Mouse (Mus musculus): Measurements from ENCODE around the gene Vkorc1. TPM values are rescaled to one million over a fixed set of nuclear protein-coding genes. Genes with fewer than 3 reads are reported as not detected.

Vkorc1 gene
- total and polyA plus RNA-seq, 2 experiments: 261 to 833 TPM

DNA sequence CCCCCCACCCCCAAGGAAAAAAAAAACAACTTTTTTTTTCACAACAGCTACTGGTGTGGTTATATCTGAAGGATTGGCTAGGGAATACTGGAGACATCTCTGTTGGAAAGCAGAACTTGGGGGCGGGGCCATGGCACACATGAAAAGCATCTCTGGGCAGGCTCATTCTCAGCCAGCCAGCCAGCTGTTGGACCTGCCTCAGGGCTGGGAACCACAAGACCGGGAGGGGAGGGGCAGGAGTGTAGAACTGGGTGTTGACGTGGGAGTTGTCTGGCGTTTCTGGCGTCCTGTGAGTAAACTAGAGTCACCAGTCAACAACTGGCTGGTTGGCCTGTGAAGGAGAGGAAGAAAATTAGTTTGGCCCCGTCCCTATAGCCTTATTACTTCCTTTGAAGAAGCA, 9.5 kb downstream of the Vkorc1 start:
- TF ChIP-seq CTCF (IDR thresholded peaks at IDR 0.05; ENCODE audit: low read depth, low read length) (no peak), POLR2A (IDR thresholded peaks at IDR 0.05; ENCODE audit: extremely low read depth, insufficient read depth, low read length) (no peak)
- Histone ChIP-seq H3K9ac (ENCODE audit: low read depth, low read length) (no peak overlapping the region), H3K36me3 (ENCODE audit: control insufficient read depth, insufficient read depth, low read length) (peaks cover 21% of the 10 kb centered on the region), H3K27ac (replicated peaks; ENCODE audit: insufficient read depth, low read depth, low read length) (no peak overlapping the region), H3K4me3 (ENCODE audit: insufficient read depth, low read depth, low read length) (no peak overlapping the region), H3K79me2 (ENCODE audit: control insufficient read depth, insufficient read depth, low read length) (peaks cover 15% of the 10 kb centered on the region), H3K27me3 (ENCODE audit: control insufficient read depth, insufficient read depth, low read length) (no peaks in the 10 kb centered on the region), H3K4me1 (ENCODE audit: control insufficient read depth, insufficient read depth, low read length) (0 out of 2 replicates have a peak, but pooled peaks cover 3% of the 10 kb centered on the region)
- WGBS: 45% methylated on average over 6 of the region's 6 CpGs
- peak; percentile 52 for DNase-seq (ENCODE audit: extremely low read depth, low read depth, low spot score)

DNA sequence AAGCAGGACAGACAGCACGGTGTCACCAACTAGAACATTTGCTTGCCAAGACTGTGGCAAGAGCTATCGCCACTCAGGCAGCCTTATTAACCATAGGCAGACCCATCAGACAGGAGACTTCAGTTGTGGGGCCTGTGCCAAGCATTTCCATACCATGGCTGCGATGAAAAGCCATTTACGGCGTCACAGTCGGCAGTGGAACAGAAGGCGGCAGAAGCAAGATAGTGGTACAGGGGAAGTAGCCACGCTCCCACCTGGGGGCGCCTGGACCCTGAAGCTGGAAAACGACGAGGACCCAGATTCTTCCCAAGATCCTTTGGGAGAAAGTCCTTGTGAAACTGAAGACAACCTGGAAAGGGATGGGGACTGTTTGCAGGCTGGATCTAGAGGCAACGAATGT, 15.0 kb downstream of the Vkorc1 start:
- Histone ChIP-seq H3K27me3 (ENCODE audit: control insufficient read depth, insufficient read depth, low read length) (no peaks in the 10 kb centered on the region), H3K27ac (replicated peaks; ENCODE audit: insufficient read depth, low read depth, low read length) (no peak overlapping the region), H3K4me3 (ENCODE audit: insufficient read depth, low read depth, low read length) (no peak overlapping the region), H3K4me1 (ENCODE audit: control insufficient read depth, insufficient read depth, low read length) (peaks cover 5% of the 10 kb centered on the region; the same call in 1 of the 2 replicates), H3K79me2 (ENCODE audit: control insufficient read depth, insufficient read depth, low read length) (peaks cover 31% of the 10 kb centered on the region), H3K36me3 (ENCODE audit: control insufficient read depth, insufficient read depth, low read length) (peaks cover 16% of the 10 kb centered on the region), H3K9ac (ENCODE audit: low read depth, low read length) (no peak overlapping the region)
- no peak for DNase-seq (ENCODE audit: extremely low read depth, low read depth, low spot score)
- 89% methylated on average over 12 of the region's 12 CpGs for WGBS
- no peak for TF ChIP-seq POLR2A (IDR thresholded peaks at IDR 0.05; ENCODE audit: extremely low read depth, insufficient read depth, low read length)
- no peak for TF ChIP-seq CTCF (IDR thresholded peaks at IDR 0.05; ENCODE audit: low read depth, low read length)

DNA sequence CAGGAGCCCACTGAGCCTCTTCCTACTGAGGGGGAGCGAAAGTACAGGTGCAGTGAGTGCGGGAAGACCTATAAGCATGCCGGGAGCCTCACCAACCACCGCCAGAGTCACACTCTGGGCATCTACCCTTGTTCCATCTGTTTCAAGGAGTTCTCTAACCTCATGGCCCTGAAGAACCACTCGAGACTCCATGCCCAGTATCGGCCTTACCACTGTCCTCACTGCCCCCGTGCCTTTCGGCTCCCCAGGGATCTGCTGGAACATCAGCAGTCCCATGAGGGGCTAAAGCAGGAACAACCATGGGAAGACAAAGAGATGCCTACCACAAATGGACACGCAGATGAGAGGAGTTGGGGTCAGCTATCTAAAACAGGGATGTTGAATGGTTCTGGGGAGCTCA, 16.1 kb downstream of the Vkorc1 start:
- peaks cover 9% of the 10 kb centered on the region for H3K4me1 ChIP-seq (ENCODE audit: control insufficient read depth, insufficient read depth, low read length)
- no peak for DNase-seq (ENCODE audit: extremely low read depth, low read depth, low spot score)
- peaks cover 31% of the 10 kb centered on the region for H3K79me2 ChIP-seq (ENCODE audit: control insufficient read depth, insufficient read depth, low read length)
- peaks cover 9% of the 10 kb centered on the region for H3K36me3 ChIP-seq (ENCODE audit: control insufficient read depth, insufficient read depth, low read length)
- WGBS: 98% methylated on average over 9 of the region's 9 CpGs
- no peaks in the 10 kb centered on the region for H3K27me3 ChIP-seq (ENCODE audit: control insufficient read depth, insufficient read depth, low read length)
- H3K27ac ChIP-seq (replicated peaks; ENCODE audit: insufficient read depth, low read depth, low read length): no peak overlapping the region
- TF ChIP-seq POLR2A (IDR thresholded peaks at IDR 0.05; ENCODE audit: extremely low read depth, insufficient read depth, low read length): no peak
- no peak overlapping the region for H3K4me3 ChIP-seq (ENCODE audit: insufficient read depth, low read depth, low read length)
- H3K9ac ChIP-seq (ENCODE audit: low read depth, low read length): no peak overlapping the region

DNA sequence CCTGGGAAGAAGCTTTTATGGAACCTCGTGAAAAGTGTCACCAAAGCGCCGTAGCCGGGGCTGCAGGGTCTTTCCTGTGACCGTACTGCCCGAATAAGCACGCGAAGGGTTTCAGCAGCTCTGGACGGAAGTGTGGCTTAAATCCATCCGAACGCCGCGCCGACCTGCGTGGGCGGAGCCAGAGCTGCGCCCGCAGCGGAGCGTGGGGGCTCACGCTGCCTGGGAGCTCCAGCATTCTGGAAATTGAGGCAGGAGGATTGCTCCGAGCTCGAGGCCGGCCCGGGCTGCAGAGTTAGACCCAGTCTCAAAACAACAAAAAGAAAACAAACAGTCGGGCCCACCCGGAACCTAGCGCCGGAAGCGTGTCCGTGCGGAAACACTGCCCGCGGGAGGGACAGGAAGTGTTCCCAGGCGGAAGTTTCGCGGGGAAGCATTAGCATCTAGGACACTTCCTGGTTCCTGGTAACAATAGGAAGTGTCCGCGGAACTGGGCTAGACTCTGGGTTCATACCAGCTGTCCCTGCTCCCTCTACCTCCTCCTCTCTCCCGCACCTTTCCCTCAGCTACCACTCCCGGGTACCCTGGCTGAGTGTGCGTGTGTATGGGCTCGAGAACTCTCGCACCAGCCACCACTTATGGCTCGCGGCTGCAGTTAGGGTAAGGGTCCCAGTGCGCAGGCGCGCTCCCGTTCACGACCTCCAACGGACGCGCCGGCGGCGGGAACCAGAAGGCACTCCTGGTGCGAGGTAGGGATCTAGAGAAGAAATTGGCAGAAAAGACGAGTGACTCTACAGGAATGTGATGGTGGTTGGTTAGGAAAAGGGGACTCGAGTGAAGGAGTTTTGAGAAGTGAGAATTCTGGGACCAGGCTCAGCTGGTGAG, 18.7 kb downstream of the Vkorc1 start, which contains the start of gene Zfp668:
Zfp668 (minus strand) TSS at position 362 of the 882 bp plus-strand sequence.
- Histone ChIP-seq H3K9ac (ENCODE audit: low read depth, low read length) (peak within 1 kb of the TSS; percentile 94), H3K4me1 (ENCODE audit: control insufficient read depth, insufficient read depth, low read length) (peaks cover 6% of the 10 kb centered on the region), H3K79me2 (ENCODE audit: control insufficient read depth, insufficient read depth, low read length) (peaks cover 21% of the 10 kb centered on the region), H3K27ac (replicated peaks; ENCODE audit: insufficient read depth, low read depth, low read length) (peak within 1 kb of the TSS; percentile 90), H3K36me3 (ENCODE audit: control insufficient read depth, insufficient read depth, low read length) (peaks cover 7% of the 10 kb centered on the region), H3K27me3 (ENCODE audit: control insufficient read depth, insufficient read depth, low read length) (no peaks in the 10 kb centered on the region), H3K4me3 (ENCODE audit: insufficient read depth, low read depth, low read length) (peak within 1 kb of the TSS; percentile 94)
- TF ChIP-seq POLR2A (IDR thresholded peaks at IDR 0.05; ENCODE audit: extremely low read depth, insufficient read depth, low read length): peak; percentile 30; the same call in 1 of the 2 replicates
- no peak for TF ChIP-seq CTCF (IDR thresholded peaks at IDR 0.05; ENCODE audit: low read depth, low read length)
- WGBS: under 1% methylated on average over 60 of the region's 60 CpGs
- peak; percentile 89 for DNase-seq (ENCODE audit: extremely low read depth, low read depth, low spot score)

DNA sequence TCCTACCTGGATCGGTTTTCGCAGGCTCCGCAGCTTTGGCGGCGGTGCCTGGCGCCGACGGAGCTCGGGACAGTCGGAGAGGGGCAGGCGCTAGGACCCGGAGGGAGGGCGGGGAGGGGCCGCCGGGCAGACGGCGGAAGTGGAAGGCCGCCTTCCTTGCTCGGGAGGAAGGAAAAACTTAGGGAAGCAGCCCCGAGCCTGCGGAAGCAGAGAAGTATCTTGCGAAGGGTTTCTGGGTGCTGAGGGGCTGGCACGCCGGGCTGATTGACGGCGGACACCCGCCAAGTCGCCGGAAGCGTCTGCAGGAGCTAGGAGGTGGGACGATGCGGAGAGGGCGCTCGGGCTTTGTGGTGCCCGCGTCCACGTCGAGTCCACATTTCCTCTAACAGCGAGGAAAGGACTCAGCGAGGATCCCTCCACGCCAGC, 19.4 kb downstream of the Vkorc1 start, which contains the start of gene Zfp646:
Zfp646 (plus strand) TSS at position 181 of the 426 bp plus-strand sequence.
- TF ChIP-seq CTCF (IDR thresholded peaks at IDR 0.05; ENCODE audit: low read depth, low read length) (no peak), POLR2A (IDR thresholded peaks at IDR 0.05; ENCODE audit: extremely low read depth, insufficient read depth, low read length) (0 out of 2 replicates have a peak, but pooled peaks have one; percentile 16)
- Histone ChIP-seq H3K27me3 (ENCODE audit: control insufficient read depth, insufficient read depth, low read length) (no peaks in the 10 kb centered on the region), H3K9ac (ENCODE audit: low read depth, low read length) (peak within 1 kb of the TSS; percentile 94), H3K79me2 (ENCODE audit: control insufficient read depth, insufficient read depth, low read length) (peaks cover 16% of the 10 kb centered on the region; the same call in 1 of the 2 replicates), H3K27ac (replicated peaks; ENCODE audit: insufficient read depth, low read depth, low read length) (peak within 1 kb of the TSS; percentile 90), H3K4me3 (ENCODE audit: insufficient read depth, low read depth, low read length) (peak within 1 kb of the TSS; percentile 94), H3K4me1 (ENCODE audit: control insufficient read depth, insufficient read depth, low read length) (peaks cover 6% of the 10 kb centered on the region), H3K36me3 (ENCODE audit: control insufficient read depth, insufficient read depth, low read length) (peaks cover 2% of the 10 kb centered on the region)
- DNase-seq (ENCODE audit: extremely low read depth, low read depth, low spot score): peak; percentile 80
- under 1% methylated on average over 41 of the region's 41 CpGs for WGBS

Measured in liver, adult 2 months (tissue).